Mouse (Mus musculus) layer of hippocampus, adult 2 months (tissue): Measurements from ENCODE around the gene Cdk19. TPM values are rescaled to one million over a fixed set of nuclear protein-coding genes. Genes with fewer than 3 reads are reported as not detected.

ENCODE experiments used
- DNase-seq, 2 experiments: peaks; one replicate each; pipeline ENCODE4 v3.0.0; 2022; ENCODE audit warnings: low spot score in 2 of 2
- H3K27ac ChIP-seq: fragments of 200-600 bp; 2 replicates; pipeline ENCODE4 v1.8.1; 2022
- H3K4me3 ChIP-seq: fragments of 200-600 bp; 2 replicates; pipeline ENCODE4 v1.8.1; 2022; ENCODE audit warnings: mild to moderate bottlenecking
- CTCF ChIP-seq: fragments of 200-600 bp; conservative IDR thresholded peaks from 2 replicates; pipeline ENCODE4 v1.8.1; 2022; ENCODE audit warnings: antibody characterized with exemption, mild to moderate bottlenecking, moderate library complexity
- total RNA-seq, 2 experiments: library from RNA; stranded (reverse); gene quantifications; 2 replicates each; pipeline ENCODE4 v1.2.3; 2021

Gene Cdk19
- total RNA-seq, 2 experiments from 2014 or later, result 34.4 to 34.6 TPM

- DNase-seq, result no peak
- H3K27ac ChIP-seq, result no peak overlapping the region; the same call in 1 of the 2 replicates
- H3K4me3 ChIP-seq, result no peak overlapping the region
- TF ChIP-seq CTCF, result no peak
Measured at GRCm38 (mm10) chr10:40354556-40354955, 15.2 kb downstream of the Cdk19 start.

GRCm38 (mm10) chr10:40358166-40358565 lies 18.8 kb downstream of the Cdk19 start:
- no peak overlapping the region for H3K4me3 ChIP-seq
- TF ChIP-seq CTCF, result no peak
- no peak for DNase-seq
- no peak overlapping the region for H3K27ac ChIP-seq

- Histone ChIP-seq H3K27ac (no peak overlapping the region), H3K4me3 (no peak overlapping the region)
- no peak for TF ChIP-seq CTCF
- DNase-seq, result no peak
Measured at GRCm38 (mm10) chr10:40359131-40359530, 19.8 kb downstream of the Cdk19 start.

GRCm38 (mm10) chr10:40363004-40363403 lies 23.6 kb downstream of the Cdk19 start:
- DNase-seq, result no peak
- TF ChIP-seq CTCF, result no peak
- Histone ChIP-seq H3K27ac (no peak overlapping the region), H3K4me3 (no peak overlapping the region)

GRCm38 (mm10) chr10:40364642-40365361 lies 25.4 kb downstream of the Cdk19 start:
- H3K27ac ChIP-seq, result no peak overlapping the region
- no peak for TF ChIP-seq CTCF
- H3K4me3 ChIP-seq, result no peak overlapping the region
- DNase-seq, result no peak

GRCm38 (mm10) chr10:40365991-40366390 lies 26.6 kb downstream of the Cdk19 start:
- no peak overlapping the region for H3K27ac ChIP-seq
- H3K4me3 ChIP-seq, result no peak overlapping the region
- TF ChIP-seq CTCF, result no peak
- no peak for DNase-seq

GRCm38 (mm10) chr10:40368516-40368915 lies 29.2 kb downstream of the Cdk19 start:
- no peak for TF ChIP-seq CTCF
- no peak for DNase-seq
- H3K4me3 ChIP-seq, result no peak overlapping the region

GRCm38 (mm10) chr10:40370156-40370555 lies 30.8 kb downstream of the Cdk19 start:
- no peak overlapping the region for H3K4me3 ChIP-seq
- TF ChIP-seq CTCF, result peak; percentile 62

More at GRCm38 (mm10) chr10:40368516-40368915, 29.2 kb downstream of the Cdk19 start:
- H3K27ac ChIP-seq, result no peak overlapping the region

GRCm38 (mm10) chr10:40371184-40371913 lies 32.0 kb downstream of the Cdk19 start:
- DNase-seq, result no peak
- Histone ChIP-seq H3K27ac (peak overlapping the region; percentile 83), H3K4me3 (peak overlapping the region; percentile 34; the same call in 1 of the 2 replicates)
- no peak for TF ChIP-seq CTCF

More at GRCm38 (mm10) chr10:40370156-40370555, 30.8 kb downstream of the Cdk19 start:
- no peak overlapping the region; the same call in 1 of the 2 replicates for H3K27ac ChIP-seq
- no peak for DNase-seq

- peak overlapping the region; percentile 83 for H3K27ac ChIP-seq
- DNase-seq, result peak; percentile 30 to 65
- no peak for TF ChIP-seq CTCF
- peak overlapping the region; percentile 34 for H3K4me3 ChIP-seq
Measured at GRCm38 (mm10) chr10:40371914-40372675, 32.7 kb downstream of the Cdk19 start.

- no peak for TF ChIP-seq CTCF
- Histone ChIP-seq H3K4me3 (no peak overlapping the region), H3K27ac (no peak overlapping the region)
- no peak for DNase-seq
Measured at GRCm38 (mm10) chr10:40373749-40374148, 34.4 kb downstream of the Cdk19 start.

GRCm38 (mm10) chr10:40374828-40375227 lies 35.5 kb downstream of the Cdk19 start:
- no peak for DNase-seq
- H3K4me3 ChIP-seq, result no peak overlapping the region
- no peak for TF ChIP-seq CTCF
- 0 out of 2 replicates have a peak overlapping the region, but pooled peaks have one; percentile 19 for H3K27ac ChIP-seq

- peak overlapping the region; percentile 2; the same call in 1 of the 2 replicates for H3K27ac ChIP-seq
- DNase-seq, result peak; percentile 40 to 67
- no peak for TF ChIP-seq CTCF
Measured at GRCm38 (mm10) chr10:40376286-40376685, 36.9 kb downstream of the Cdk19 start.

More at GRCm38 (mm10) chr10:40376286-40376685, 36.9 kb downstream of the Cdk19 start:
- no peak overlapping the region for H3K4me3 ChIP-seq
